Mouse (Mus musculus) brain, embryonic 14.5 days (tissue): ENCODE measurements around the gene Klhl3.

Experiments used
- CTCF ChIP-seq: fragments of 200-500 bp; IDR thresholded peaks from 2 replicates; pipeline ENCODE4 v1.5.1; 2012; ENCODE audit warnings: inconsistent platforms, mild to moderate bottlenecking, moderate library complexity, borderline replicate concordance; ENCODE audit not compliant: insufficient read depth, insufficient read length; ENCODE audit errors: extremely low read depth
- POLR2A ChIP-seq: fragments of 200-500 bp; IDR thresholded peaks from 2 replicates; pipeline ENCODE4 v1.6.1; 2012; ENCODE audit warnings: mild to moderate bottlenecking, inconsistent platforms, borderline replicate concordance; ENCODE audit not compliant: poor library complexity, insufficient read depth, insufficient read length, severe bottlenecking; ENCODE audit errors: extremely low read depth

- TF ChIP-seq CTCF (no peak), POLR2A (no peak)
Measured at GRCm38 (mm10) chr13:57996536-57996935, 116.9 kb downstream of the Klhl3 start.
